Mouse (Mus musculus) induced T-regulatory cell, adult 2 months (primary cell): Measurements from ENCODE around the gene Nr6a1.
A peak's percentile ranks its signal among the peaks of the same experiment; 100 is the strongest.

Source experiments
- DNase-seq: peaks from one replicate; pipeline ENCODE4 v3.0.0-alpha.2; 2012; ENCODE audit warnings: low read depth

Nr6a1 gene

DNA sequence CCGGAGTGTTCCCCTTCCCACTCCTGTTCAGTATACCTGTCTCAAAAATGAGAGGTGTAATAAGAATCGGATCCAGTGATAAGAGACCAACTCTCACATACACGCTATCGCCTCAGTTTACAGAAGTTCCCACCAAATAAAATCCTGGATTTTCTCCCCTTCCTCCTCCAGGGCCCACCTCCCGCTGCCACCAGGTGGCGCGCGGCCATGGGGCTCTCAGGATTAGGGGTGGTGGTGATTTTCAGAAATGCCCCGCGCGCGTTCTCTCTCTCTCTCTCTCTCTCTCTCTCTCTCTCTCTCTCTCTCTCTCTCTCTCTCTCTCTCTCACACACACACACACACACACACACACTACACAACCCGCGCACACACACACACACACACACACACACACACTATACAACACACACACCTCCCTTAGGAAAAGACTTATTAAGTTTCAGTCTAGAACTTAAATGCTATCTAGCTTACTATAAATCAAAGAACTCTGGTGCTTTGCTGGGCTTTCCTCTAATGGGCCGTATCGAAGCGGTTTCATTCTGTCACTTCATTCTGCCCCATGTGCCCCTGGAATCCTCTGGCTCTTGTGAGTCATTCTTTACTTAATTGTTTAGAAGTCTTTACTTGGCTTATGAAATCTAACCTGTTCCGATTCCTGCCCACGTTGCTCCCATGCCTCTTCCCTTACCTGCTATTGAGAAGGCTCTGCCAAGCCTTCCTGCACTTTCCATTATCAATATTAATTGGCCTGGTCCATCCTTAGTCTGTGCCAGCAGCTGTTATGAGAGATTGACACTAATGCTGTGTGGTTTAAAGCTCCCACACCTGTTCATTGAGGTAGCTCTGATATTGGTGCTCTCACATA, at the start of gene Nr6a1:
Gene Nr6a1, minus strand, starts transcription at position 574 of the 865 bp plus-strand sequence.
- peak; percentile 81 for DNase-seq

DNA sequence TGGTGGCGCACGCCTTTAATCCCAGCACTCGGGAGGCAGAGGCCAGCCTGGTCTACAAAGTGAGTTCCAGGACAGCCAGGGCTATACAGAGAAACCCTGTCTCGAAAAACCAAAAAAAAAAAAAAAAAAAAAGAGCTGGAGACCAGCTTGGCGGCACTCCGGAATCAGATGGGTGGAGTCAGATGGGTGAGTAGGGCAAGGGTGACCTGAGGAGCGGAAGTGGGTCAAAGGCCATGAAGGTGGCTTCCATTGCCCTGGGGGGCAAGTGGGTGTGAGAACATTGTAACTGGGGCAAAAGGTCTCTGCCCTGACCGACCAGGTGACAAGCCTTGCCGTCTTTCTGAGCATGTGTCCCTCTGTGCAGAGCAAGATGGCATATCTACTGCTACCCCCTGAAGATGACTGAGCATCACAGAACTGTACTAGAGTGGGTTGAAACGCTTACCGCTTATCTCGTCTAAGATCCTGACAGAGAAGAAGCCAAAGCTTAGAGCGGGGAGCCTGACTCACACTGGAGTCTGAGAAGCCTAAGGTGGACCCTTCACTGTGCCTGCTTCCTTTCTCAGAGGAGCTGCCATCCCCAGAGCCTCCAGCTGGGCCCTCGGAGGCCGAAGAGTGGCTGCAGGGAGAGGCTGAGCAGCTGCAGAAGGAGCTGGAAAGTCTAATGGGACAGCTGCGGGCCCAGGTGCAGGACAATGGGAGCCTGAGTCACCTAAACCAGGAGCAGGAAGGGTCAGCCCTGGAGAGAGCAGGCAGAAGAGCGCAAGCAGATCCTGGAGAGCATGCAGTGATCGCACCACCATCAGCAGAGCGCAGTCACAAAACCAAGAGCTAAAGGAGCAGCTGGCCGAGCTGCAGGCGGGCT, 48.7 kb upstream of the Nr6a1 start:
- no peak for DNase-seq

DNA sequence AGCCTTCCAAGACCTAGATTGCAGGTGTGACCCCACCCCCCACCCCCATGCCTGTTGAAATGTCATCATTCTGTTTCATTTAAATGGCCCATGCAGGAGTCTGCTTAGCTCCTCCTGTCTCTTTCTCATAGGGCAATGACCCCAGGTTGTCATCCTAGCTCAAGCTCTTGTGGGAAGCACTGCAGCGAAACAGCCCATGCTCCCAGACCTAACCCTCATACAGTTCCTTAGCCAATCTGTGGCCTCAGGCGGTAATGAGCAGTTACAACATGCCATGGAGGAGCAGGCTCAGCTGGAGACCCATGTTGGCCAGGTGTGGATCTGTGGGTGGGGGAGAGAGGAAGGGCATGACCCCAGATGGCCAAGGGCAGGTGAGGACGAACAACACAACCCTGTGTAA, 47.7 kb upstream of the Nr6a1 start:
- no peak for DNase-seq

DNA sequence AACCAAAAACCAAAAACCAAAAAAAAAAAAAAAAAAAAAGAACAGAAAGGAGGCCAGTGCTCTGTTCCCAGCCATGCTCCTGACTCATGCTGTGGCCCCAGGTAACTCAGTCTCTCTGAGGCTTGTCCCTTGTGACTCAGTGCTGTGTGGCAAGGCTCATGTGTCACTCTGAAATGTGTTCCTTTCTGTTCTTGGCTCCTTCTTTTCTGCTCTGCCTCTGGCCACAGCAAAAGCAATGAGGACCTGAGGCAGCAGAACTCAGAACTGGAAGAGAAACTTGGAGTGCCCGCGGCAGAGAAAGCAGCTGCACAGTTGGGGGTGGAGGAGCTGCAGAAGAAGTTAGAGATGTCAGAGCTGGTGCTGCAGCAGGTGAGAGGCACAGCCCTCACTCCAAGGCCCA, 46.7 kb upstream of the Nr6a1 start:
- no peak for DNase-seq

GRCm38 (mm10) chr2:38973701-38974100, 46.2 kb upstream of the Nr6a1 start:
- DNase-seq = no peak

DNA sequence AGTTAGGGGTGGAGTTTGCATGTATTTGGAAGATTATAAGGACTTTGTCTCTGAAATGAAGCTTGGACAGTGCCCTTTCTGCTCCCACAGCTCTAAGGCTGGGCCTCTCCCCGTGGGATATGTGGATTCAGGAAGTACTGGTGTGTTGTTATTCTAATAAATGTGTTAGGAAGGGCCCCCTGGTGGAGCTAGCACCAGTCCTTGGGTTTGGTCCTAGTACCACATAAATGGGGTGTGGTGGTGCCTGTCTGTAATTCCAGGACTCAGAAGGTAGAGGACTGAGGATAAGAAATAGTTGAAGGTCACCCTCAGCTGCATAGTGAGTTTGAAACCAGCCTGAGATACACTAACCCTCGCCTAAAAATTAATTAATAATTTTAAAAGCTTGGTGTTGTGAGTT, 45.7 kb upstream of the Nr6a1 start:
- DNase-seq = no peak

DNA sequence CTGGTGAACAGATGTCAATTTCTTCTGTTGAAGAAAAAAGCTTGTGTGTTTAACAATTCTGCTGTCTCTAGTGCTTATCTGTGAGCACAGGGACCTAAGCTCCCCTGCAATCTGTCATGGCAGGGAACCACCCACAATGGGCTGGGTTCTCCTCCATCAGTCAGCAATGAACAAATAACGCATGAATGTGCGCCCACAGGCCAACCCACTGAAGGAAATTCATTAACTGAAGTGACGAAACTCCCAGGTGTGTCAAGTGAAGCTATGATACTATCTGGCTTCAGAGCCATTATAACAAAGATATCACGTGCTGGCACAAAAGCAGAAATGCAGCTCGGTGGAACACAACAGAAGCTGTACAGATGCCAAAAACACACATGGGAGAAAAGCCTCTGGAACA, 42.6 kb upstream of the Nr6a1 start:
- no peak for DNase-seq

- DNase-seq = no peak
These were observed 42.2 kb upstream of the Nr6a1 start for GRCm38 (mm10) chr2:38969650-38970049.

- no peak for DNase-seq
These were observed 36.7 kb upstream of the Nr6a1 start for GRCm38 (mm10) chr2:38964198-38964597.

DNA sequence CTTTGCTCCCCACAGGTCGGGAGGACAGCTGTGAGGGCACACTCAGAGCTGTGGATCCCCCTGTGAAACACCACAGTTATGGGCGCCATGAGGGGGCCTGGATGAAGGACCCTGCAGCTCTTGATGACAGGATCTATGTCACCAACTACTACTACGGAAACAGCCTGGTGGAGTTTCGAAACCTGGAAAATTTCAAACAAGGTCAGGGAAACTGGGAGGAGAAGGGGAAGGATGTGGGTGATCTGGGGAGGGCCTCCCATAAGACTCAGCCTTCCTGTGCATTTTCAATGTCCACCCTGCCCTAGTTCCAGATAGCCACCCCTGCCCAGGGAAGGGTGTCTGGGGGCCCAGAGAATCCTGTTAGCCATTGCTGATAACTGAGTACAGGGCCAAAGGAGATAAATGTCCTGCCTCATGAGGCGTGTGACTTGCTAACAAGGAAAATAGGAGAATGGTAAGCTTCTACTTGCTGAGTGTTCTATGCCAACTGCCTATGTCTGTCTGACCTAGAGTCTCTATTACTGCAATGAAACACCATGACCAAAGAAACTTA, 30.3 kb upstream of the Nr6a1 start:
- no peak for DNase-seq

- DNase-seq = no peak
These were observed 28.6 kb upstream of the Nr6a1 start for GRCm38 (mm10) chr2:38956062-38956461.

DNA sequence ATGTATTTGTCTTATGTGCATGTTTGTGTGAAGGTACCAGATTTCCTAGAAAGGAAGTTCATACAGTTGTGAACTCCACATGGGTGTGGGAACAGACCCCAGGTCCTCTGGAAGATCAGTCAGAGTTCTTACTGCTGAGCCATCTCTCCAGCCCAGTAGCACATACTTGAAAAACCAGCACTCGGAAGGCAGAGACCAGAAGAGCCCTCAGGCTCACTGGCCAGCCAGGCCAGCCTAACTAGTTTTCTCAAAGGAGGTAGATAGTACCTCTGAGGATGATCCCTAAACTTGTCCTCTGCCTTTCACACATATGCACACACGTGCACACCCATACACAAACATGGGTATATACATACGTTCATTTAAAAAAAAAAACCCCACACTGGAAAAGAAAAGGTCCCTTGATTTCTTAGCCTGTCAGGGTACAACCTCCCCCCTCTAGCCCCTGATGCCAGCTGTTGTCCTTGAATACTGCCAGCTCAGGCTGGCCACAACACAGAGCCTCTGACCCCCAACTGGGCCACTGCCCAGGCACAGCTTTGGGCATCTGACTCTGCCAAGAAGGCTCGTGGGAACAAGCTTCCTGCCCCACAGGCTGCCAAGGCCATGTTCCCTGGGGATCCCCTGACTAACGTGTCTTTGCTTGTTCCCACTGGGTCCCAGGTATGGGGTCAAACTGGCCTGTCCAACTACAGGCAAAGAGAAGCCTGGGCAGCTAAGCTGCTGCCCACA, 25.8 kb upstream of the Nr6a1 start:
- no peak for DNase-seq

GRCm38 (mm10) chr2:38950281-38950719, 22.8 kb upstream of the Nr6a1 start:
- no peak for DNase-seq

DNA sequence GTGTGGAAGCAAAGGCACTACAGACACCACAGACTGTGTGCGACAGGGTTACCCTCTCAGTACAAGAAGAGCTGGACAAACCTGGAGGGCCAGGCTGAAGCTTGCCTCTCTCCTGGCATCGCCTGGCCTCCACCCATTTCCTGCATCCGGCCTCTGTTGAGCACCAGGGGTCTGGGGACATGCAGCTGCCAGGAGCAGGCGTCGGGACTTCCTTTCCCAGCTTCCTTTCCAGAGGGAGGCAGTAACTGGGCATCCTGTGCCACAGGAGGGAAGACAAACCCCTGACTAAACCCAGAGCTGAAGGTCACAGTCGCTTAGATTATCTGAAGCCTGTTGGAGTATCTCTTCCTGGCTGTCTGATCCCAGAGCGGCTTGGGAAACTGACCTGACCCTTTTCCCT, 20.1 kb upstream of the Nr6a1 start:
- DNase-seq = no peak

GRCm38 (mm10) chr2:38944460-38945161, 17.1 kb upstream of the Nr6a1 start:
- no peak for DNase-seq

- DNase-seq = no peak
These were observed 16.5 kb upstream of the Nr6a1 start for GRCm38 (mm10) chr2:38943977-38944376.

DNA sequence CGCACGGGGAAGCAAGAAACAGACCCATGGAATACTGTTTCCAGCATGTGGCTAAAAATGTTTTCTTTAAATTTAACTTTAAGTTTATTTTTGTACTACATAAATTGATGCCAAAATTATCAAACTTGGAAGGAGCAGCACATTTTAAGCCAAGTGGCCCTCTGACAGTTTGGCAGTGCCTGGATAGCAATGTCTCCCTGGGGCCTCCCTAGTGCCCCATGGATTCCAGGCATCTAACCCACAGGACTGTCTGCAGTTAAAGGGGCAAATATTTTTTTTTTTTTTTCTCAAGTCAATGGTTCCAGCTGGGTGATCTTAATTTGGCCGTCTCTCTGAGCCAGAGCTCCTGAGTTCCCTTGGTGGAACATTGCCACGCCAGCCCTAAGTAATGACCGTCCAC, 15.7 kb upstream of the Nr6a1 start:
- DNase-seq = no peak

DNA sequence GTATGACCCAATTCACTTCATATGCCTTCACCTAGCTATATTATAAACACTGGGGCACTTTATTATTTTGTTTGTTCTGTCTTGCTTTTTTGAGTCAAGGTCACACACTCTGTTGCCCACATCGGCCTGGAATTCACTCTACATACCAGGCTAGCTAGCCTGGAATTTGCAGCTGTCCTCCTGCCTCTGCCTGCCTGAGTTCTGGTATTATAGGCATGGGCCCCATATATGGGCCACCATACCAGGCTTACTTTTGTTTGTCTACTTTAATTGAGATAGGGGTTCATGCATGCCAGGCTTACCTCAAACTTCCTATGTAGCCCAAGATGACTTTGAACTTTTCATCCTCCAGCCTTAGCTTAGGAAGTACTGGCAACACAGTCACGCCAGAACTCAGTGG, 14.4 kb upstream of the Nr6a1 start:
- DNase-seq = no peak

- DNase-seq = no peak
These were observed 13.9 kb upstream of the Nr6a1 start for GRCm38 (mm10) chr2:38941426-38941825.

- DNase-seq = peak; percentile 22
These were observed 11.6 kb upstream of the Nr6a1 start for GRCm38 (mm10) chr2:38939047-38939446.

GRCm38 (mm10) chr2:38938007-38938406, 10.5 kb upstream of the Nr6a1 start:
- no peak for DNase-seq
